Mouse (Mus musculus): ENCODE data around the gene 1700049E17Rik1. TPM values are rescaled to one million over a fixed set of nuclear protein-coding genes. Genes with fewer than 3 reads are reported as not detected.
"Not testable (repeated sequence)": the region's sequence is repeated elsewhere in the genome, so short reads cannot be mapped to it uniquely, and the experiment has no call there.

The 1700049E17Rik1 gene
- total RNA-seq (2021) = not detected
- long read RNA-seq, experiment 1 = 0 reads
- long read RNA-seq, experiment 2 = 0 reads

DNA sequence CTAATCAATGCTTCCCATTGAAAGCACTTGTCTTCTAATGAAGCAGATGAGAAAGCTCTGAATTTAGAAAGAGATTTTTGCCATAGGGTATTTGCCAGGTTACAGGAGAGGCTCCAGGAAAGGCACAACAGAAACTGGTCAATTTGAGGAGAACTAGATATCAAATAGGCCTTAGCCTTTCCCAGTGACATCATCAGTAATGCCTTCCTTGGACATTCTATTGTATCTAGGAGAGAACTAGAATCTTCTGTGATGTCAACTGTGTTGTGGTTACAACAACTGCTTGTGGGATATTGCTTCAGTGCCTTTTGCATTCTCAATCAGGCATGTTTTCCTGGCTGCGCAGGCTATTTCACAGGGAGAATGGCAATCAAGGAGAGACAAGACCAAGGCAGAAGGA is at the start of gene 1700049E17Rik1:
Gene 1700049E17Rik1, plus strand, starts transcription at position 301 of the 400 bp plus-strand sequence.
- DNase-seq (ENCODE audit: low spot score in 2 of 2); intact Hi-C loops (cut with DNase I): not testable (repeated sequence)

DNA sequence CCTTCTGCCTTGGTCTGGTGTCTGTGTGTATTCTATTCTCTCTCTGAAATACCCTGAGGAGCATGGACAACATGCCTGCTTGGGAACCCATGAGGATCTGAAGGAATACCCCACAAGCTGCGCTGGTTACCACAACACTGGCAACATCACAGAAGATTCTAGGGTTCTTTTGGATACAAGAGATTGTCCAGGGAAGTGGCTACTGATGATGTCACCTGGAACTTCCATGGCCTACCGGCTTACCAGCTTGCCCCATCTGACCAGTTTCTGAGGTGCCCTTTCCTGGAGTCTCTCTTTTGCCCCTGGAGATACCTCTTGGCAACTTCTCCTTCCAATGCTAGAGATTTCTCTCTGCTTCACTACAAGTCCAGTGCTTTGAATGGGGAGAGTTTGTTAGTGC is 17.6 kb upstream of the 1700049E17Rik1 start, which contains the start of gene Gm7980:
Gene Gm7980, minus strand, starts transcription at position 101 of the 400 bp plus-strand sequence.
- DNase-seq (ENCODE audit: low spot score in 2 of 2); intact Hi-C loops (cut with DNase I): not testable (repeated sequence)

DNA sequence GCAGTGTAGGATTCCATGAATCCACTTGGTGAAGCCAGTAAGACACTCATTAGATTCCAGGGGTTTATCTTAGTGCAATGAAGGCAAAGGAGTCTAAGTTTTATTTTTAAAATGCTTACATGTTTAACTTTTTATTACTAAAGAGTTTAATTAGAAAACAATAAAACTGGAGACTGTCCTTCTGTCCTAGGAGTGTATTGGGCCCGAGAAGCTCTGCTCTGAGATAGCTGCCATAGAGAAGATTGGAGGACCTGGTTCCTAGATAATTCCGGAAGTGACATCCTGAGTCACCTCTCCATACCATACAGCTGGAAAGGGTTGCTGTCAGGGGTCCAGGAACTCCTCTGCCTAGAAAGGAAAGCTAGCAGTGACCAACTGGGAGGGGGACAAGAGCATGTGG is 18.9 kb downstream of the 1700049E17Rik1 start, which contains the start of gene 1700024B05Rik:
Gene 1700024B05Rik, plus strand, starts transcription at position 301 of the 400 bp plus-strand sequence.
- DNase-seq (ENCODE audit: low spot score in 2 of 2); intact Hi-C loops (cut with DNase I): not testable (repeated sequence)

DNA sequence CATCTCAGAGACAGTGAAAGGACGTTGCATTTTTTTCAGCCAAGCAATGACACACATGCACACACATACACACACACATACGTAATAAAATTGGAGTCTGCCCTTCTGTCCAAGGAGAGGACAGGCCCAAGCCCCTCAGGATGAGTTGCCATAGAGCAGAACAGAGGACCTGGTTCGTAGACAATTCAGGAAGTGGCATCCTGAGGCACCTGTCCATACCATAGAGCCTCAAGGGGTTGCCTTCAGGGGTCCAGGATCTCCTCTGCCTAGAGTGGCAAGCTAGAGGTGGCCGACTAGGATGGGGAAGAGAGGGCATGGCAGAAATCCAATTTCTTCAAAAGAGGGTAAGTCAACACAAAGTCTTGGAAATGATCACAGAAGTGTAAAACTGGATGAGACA is 39.3 kb downstream of the 1700049E17Rik1 start:
- intact Hi-C loops (cut with DNase I); DNase-seq (ENCODE audit: low spot score in 2 of 2): not testable (repeated sequence)

DNA sequence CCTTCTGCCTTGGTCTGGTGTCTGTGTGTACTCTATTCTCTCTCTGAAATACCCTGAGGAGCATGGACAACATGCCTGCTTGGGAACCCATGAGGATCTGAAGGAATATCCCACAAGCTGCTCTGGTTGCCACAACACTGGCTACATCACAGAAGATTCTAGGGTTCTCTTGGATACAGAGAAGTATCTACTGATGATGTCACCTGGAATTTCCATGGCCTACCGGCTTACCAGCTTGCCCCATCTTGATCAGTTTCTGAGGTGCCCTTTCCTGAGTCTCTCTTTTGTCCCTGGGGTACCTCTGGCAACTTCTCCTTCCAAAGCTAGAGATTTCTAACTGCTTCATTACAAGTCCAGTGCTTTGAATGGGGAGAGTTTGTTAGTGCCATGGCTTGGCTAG is 43.1 kb downstream of the 1700049E17Rik1 start, which contains the start of gene Gm6401:
Gene Gm6401, minus strand, starts transcription at position 101 of the 400 bp plus-strand sequence.
- intact Hi-C loops (cut with DNase I); DNase-seq (ENCODE audit: low spot score in 2 of 2): not testable (repeated sequence)

DNA sequence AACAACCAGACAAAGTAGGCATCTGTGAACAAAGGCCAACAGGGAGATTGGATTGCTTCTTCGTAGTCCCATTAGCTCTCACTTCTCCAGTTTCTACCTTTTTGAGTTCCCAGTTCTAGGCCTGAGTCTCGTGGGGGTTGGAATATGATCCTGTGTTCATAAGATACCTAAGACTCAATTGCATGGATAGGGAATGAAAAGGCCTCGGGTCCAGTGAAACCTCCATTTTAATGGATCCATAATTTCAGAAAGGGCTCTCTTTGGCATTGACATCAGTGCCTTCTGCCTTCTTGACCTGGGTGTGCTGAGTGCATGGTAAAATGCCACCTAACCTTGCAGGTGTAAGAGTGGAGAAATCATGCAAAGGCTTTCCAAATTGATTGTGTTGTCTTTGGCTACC is 43.8 kb downstream of the 1700049E17Rik1 start:
- intact Hi-C loops (cut with DNase I); DNase-seq (ENCODE audit: low spot score in 2 of 2): not testable (repeated sequence)

Other genes starting within 250 kb of the 1700049E17Rik1 start
- gene Gm8068, start 223.1 kb upstream of the 1700049E17Rik1 start, total RNA-seq (2021) = not detected
- not detected for gene Gm7929, start 174.3 kb upstream of the 1700049E17Rik1 start, total RNA-seq (2021)
- gene Gm47189, start 152.5 kb upstream of the 1700049E17Rik1 start, total RNA-seq (2021) = not detected
- not detected for gene Gm7980, start 17.7 kb upstream of the 1700049E17Rik1 start, total RNA-seq (2021)
- not detected for gene 1700024B05Rik, start 19.0 kb downstream of the 1700049E17Rik1 start, total RNA-seq (2021)
- gene Gm6401, start 43.0 kb downstream of the 1700049E17Rik1 start, total RNA-seq (2021) = not detected
- gene Gm3543, start 58.4 kb downstream of the 1700049E17Rik1 start, total RNA-seq (2021) = 1 to 10 TPM; 1.4 to 2.1 TPM
- gene Gm7951, start 192.4 kb downstream of the 1700049E17Rik1 start, total RNA-seq (2021) = not detected
- not detected for gene Gm17027, start 237.7 kb downstream of the 1700049E17Rik1 start, total RNA-seq (2021)